Mouse (Mus musculus): ENCODE measurements around the gene Gm26920. TPM values are rescaled to one million over a fixed set of nuclear protein-coding genes. Genes with fewer than 3 reads are reported as not detected.

Gene Gm26920
- not detected for total RNA-seq (2023)

DNA sequence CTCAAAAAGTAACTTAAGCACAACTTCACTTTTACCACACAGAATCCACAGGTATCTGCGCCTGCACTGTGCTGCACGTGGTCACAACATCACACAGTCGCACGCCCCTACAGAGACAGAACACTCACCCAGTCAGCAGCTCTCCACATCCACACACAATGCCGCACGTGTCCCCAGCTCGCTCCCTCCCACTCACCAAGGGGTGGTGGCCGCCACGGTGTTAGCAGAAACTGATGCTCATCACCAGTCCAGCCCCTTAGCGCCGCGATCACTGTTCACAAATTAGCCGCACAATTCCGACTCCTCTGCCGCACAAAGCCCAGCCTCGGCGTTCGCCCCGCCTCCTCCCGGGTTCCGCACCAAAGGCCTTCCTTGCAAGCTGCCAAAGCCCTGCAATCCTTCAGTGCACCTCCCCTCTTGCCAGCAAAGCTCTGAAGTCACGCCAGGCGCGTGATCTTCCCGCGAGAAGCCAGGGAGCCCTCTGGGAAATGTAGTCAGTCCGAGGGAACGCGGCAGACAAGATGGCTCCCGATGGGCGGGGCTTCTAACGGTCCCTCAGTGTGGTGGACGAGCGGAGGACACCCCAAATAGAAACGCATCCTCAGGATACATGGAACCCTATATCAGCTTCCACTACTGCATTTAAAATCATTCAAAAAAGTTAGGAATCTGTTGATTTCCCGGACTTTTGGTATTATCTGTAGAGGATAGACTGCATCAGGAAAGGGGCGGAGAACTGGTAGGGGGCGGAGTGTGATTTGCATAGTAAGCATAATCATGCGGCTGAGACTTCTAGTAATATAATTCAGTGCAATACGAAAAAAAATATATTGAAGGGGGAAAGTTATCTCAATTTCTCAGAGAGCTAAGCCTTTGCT is at the start of gene Gm26920, which contains the start of gene Zfp566:
Gene Gm26920, minus strand, starts transcription at position 319 of the 878 bp plus-strand sequence.
Gene Zfp566, minus strand, starts transcription at position 436 of the 878 bp plus-strand sequence.

DNA sequence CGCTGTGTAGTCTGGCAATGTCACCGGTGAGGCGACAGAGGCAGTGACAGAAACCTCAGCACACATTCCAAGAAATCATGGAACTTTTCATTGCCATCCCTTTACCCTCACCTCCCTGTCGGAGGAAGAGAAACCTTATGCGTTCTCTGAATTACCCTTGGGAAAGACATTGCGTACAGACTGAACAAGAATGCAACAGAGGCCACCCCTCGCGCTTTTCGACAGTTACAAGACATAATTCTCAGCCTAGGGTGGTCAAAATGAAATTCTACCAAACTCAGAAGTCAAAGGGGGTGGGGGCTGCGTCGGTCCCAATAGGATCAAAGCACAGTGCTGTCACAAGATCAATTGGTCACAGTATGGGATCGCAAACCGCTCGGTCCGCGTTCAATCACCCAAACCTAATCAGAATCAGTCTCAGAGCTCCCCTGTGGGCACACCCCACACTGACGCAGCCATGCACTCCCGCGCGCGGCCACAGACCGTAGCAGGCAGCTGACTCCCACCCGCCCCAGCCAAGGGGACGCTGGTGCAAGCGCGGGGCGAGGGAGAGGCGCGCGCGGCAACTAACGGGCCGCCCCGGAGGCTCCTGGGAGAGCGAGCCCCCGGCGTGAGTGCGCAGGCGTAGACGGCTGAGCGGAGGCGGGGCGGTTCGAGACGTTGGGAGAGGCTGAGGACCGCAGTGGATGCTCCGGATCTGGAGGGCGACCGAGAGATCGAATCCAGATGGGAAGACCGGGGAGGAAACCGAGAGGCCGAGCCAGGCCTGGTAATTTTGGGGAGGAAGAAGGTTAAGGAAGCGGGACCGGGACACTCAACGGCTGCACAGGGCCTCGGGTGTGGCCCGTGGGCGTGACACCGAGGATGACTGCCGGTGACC is 31.3 kb upstream of the Gm26920 start, which contains the start of gene Zfp382:
Gene Zfp382, plus strand, starts transcription at position 635 of the 880 bp plus-strand sequence.

DNA sequence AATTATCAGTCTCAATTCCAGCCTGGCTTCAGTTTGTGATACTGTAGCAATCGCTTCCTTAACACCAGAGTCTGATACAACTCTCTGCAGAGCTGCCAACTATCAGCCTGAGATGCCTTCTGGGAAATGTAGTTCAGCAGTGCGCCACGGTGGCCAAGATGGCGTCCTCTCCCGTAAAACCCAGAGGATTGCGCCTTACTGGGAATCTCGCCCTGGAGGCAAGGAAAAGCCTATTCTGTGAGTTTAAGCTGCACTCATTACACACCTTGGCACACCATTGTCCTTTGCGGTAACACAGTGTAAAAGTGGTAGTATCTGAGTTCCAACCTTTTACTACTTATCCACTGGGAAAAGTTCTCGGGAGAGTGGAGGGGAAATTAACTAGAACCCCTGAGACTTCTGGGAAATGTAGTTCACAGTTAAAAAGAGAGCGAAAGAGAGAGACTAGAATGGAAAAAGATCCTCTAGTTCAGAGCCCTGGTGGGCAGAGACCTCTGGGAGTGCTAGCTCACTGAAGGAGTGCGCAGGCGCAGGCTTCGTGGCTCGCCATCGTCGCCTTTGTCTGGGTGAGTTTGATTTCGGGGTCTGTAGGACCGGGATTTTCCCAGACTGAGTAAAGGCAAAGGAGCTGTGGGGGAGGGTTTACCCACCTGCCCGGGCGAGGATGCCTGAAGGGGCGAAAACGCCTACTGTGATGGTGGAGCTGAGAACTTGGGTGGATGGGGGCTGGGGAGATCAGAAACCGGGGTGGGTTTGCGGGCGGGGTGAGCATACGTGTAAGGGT is 4.6 kb upstream of the Gm26920 start, which contains the start of gene Zfp260:
Gene Zfp260, plus strand, starts transcription at position 132 of the 784 bp plus-strand sequence.

DNA sequence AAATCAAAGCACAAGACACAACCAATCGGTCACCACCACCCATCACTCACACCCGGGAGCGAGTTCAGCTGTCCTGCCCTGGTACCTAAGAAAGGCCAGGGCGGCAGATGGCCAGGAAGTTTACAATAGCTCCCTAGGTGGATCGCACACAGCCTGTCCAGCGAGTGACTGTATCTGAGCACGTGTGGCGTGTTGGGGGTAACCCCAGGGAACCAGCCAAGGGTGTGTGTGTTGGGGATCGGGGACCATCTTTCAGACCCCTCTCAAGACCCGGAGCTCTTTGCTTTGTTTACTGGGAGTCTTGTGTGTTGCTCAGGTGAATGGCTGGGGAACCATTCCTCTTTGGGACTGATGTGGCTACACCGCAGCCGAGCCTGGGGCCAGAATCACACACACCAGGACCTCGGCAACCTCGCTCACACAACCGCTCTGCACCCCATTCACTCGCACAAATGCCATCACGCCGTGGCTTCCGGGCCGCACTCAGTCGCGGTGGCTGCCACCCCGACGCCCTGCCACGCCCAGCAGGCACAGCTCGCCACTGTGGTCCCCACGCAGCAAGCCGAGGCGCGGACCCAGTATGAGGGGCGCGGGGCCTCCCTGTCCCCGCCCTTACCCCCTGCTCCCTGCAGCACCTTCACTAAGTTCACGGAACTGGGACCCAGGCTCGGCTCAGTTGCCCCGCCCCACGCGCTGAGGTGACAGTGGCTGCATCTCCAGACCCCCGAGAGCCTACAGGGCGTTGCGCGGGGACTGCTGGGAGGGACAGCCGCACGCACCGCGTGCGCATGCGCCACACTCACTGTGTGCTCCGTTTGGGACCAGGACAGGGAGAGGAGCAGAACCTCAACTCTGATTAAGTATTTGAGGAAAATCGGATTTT is 17.8 kb downstream of the Gm26920 start, which contains the start of gene Zfp82:
Gene Zfp82, minus strand, starts transcription at position 755 of the 883 bp plus-strand sequence.

DNA sequence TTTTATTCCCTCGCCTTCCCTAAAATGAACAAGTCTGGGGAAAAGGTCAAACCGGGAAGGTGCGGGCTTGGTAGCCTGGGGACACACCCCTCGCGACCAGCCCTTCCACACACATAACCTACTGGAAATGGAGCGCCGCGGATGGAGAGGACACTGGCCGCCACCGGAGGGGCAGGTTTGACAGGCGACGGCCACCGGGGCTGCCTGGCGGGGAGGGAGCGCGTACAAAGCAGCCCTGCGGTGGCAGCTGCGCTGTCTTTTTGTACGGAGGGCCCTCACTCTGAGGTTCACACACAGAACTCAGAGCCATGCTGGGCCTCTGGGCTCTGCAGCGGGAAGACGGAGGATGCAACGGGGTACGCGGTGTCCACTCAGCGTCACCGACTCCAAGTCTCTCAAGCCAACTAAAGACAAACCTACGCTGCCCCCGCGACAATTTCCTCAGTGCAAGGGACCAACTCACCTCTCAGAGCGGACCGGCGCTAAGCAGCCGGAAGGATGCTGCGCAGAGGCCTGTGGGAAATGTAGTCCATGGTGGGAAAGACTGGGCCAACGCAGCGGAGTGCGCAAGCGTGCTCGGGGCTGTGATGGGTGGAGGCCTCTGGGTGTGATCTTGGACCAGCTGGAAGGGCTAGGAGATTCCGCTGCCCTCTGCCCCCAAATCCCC is 39.2 kb downstream of the Gm26920 start, which contains the start of gene Zfp14:
Gene Zfp14, minus strand, starts transcription at position 499 of the 667 bp plus-strand sequence.

Other genes with a start within 250 kb of the Gm26920 start
- 1 to 10 TPM in 1 of 2 experiments, under 1 TPM in 1; 0.38 to 1.6 TPM for gene Zfp940, start 236.7 kb downstream of the Gm26920 start, total RNA-seq (2023)
- gene Zfp420, start 230.4 kb downstream of the Gm26920 start, total RNA-seq (2023) = 1 to 10 TPM; 1.9 to 3.0 TPM
- 1 to 10 TPM; 2.1 to 2.5 TPM for gene Zfp27, start 183.8 kb downstream of the Gm26920 start, total RNA-seq (2023)
- gene Zfp383, start 182.2 kb downstream of the Gm26920 start, total RNA-seq (2023) = under 1 TPM; 0.46 to 0.99 TPM
- 1 to 10 TPM; 3.4 to 3.7 TPM for gene Zfp74, start 136.3 kb downstream of the Gm26920 start, total RNA-seq (2023)
- 10 to 100 TPM; 13.3 to 16.3 TPM for gene Zfp568, start 106.5 kb downstream of the Gm26920 start, total RNA-seq (2023)
- gene Zfp14, start 39.0 kb downstream of the Gm26920 start, total RNA-seq (2023) = under 1 TPM; 0.57 to 0.61 TPM
- under 1 TPM; 0.75 to 0.86 TPM for gene Zfp82, start 17.5 kb downstream of the Gm26920 start, total RNA-seq (2023)
- 1 to 10 TPM in 1 of 2 experiments, under 1 TPM in 1; 0.92 to 1.0 TPM for gene Zfp566, start 117 bp upstream of the Gm26920 start, total RNA-seq (2023)
- 10 to 100 TPM in 1 of 2 experiments, 1 to 10 TPM in 1; 7.2 to 10.1 TPM for gene Zfp260, start 4.4 kb upstream of the Gm26920 start, total RNA-seq (2023)
- 1 to 10 TPM; 7.1 to 9.1 TPM for gene Zfp382, start 31.5 kb upstream of the Gm26920 start, total RNA-seq (2023)
- gene Zfp146, start 79.3 kb upstream of the Gm26920 start, total RNA-seq (2023) = 10 to 100 TPM; 14.2 to 16.0 TPM
- 1 to 10 TPM in 1 of 2 experiments, not detected in 1; 1.4 TPM for gene Cox7a1, start 93.7 kb upstream of the Gm26920 start, total RNA-seq (2023)
- gene Capns1, start 108.4 kb upstream of the Gm26920 start, total RNA-seq (2023) = 100 to 1,000 TPM; 216 to 218 TPM
- gene Polr2i, start 141.5 kb upstream of the Gm26920 start, total RNA-seq (2023) = 10 to 100 TPM; 29.7 to 30.5 TPM
- 10 to 100 TPM; 47.2 to 53.8 TPM for gene Tbcb, start 141.9 kb upstream of the Gm26920 start, total RNA-seq (2023)
- gene Ovol3, start 145.3 kb upstream of the Gm26920 start, total RNA-seq (2023) = not detected
- gene Thap8, start 189.7 kb upstream of the Gm26920 start, total RNA-seq (2023) = 1 to 10 TPM; 1.0 to 1.1 TPM
- gene Wdr62, start 190.0 kb upstream of the Gm26920 start, total RNA-seq (2023) = 10 to 100 TPM; 15.1 to 21.7 TPM
- not detected for gene Clip3, start 201.3 kb upstream of the Gm26920 start, total RNA-seq (2023)
- gene Alkbh6, start 218.3 kb upstream of the Gm26920 start, total RNA-seq (2023) = 10 to 100 TPM; 11.1 to 13.8 TPM
- under 1 TPM in 1 of 2 experiments, not detected in 1; 0.77 TPM for gene Syne4, start 224.4 kb upstream of the Gm26920 start, total RNA-seq (2023)
- gene E130208F15Rik, start 231.3 kb upstream of the Gm26920 start, total RNA-seq (2023) = under 1 TPM; 0.31 to 0.33 TPM
- 1 to 10 TPM; 2.0 to 3.4 TPM for gene Sdhaf1, start 233.5 kb upstream of the Gm26920 start, total RNA-seq (2023)